Mouse (Mus musculus): ENCODE results near the gene Prr7. TPM values are rescaled to one million over a fixed set of nuclear protein-coding genes. Genes with fewer than 3 reads are reported as not detected.
A peak's percentile ranks its signal among the peaks of the same experiment; 100 is the strongest.
"Not testable (repeated sequence)": the region's sequence is repeated elsewhere in the genome, so short reads cannot be mapped to it uniquely, and the experiment has no call there.

Gene Prr7
- total RNA-seq (2015; ENCODE audit: low replicate concordance) (not detected in 2 replicates), total RNA-seq (2017; ENCODE audit: low replicate concordance) (not detected in 2 replicates)

DNA sequence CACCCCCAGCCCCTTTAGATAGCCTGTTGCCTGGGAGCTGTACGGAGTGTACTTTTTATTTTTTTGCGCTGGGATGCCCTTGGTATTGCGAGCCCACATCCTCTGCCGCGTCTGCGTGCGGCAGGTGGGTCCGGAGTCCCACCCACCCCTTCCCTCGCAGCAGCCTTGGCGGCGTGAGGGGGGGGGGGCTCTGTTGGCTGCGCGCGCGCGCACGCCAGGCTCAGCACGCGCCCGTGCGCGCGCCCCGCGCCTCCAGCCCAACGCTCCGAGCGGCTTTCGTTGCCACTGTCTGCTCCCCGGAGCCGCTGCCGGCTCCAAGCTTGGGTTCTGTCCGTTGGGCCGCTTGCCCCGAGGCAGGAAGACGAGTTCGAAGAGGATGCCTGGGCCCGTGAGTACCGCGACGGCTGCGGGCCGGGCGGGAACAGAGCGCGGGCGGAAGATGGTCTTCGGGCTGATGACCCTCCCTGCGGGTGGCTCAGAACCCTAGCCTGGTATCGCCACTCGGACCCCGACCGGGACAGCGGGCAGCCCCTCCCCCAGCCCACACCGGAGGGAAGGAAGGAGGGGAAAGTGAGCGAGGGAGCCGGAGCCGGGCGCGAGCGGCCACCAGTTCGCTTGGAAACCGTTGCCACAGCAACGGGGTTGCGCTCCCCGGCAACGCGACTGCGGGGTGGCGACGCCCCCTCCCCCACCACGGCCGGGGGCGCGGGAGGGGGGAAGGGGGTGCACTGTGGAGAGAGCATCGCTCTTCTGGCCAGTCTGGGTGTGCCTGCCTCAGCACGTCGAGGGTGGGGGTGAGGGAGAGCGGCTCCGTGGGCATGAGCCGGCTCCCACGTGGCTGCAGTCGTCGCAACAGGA is at the start of gene Prr7:
Gene Prr7 (plus strand): TSS at position 241 of the 858 bp plus-strand sequence.
- ATAC-seq (replicated peaks; ENCODE audit: low FRiP score, poor library complexity, severe bottlenecking): no peak

DNA sequence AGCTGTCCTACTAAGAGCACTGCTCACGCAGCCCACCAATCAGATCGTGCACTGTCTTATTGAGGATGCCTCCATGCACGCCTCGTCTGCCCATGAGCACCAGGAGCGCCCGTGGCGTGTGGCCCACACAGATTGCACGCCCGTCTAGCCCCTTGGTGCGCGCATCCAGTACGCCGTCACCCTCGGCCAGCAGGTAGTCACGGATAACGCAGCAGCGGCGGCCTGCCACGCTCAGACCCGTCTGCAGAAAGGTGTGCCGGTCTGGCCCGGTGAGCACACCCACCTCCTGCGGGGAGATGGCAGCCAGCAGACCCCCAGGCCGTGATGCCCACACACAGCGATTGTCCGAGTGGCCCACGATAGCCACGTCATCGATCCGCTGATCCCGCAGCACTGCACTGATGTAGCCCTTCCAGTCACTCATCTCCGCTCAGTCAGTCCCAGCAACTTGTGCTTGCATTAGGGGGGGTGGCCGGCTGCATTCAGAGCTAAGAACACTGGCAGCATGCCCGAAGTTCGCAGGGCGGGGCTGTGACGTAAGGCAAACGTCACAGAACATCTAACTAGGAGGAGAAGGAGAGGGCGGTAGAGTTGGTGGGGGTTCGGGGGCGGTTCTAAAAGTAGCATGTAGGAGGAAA is 49.2 kb upstream of the Prr7 start, which contains the start of gene Pfn3:
Gene Pfn3 (minus strand): TSS at position 490 of the 638 bp plus-strand sequence.
- ATAC-seq (replicated peaks; ENCODE audit: low FRiP score, poor library complexity, severe bottlenecking): no peak

DNA sequence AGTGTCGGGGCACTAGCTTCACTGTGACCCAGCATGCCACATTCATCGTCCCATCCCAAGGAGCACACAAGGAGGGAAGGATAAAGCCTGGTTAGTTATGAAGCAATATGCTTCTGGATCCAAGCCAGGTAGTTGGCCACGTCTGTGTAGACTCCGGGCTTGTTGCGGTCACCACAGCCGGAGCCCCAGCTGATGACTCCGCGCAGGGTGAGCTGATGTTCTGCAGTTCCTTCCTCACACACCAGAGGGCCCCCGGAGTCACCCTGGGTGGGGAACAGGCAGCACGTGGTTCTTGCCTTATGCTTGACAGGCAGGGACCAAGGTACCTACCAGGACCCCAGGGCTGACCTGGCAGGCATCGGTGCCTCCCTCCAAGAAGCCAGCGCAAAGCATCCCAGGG is 46.1 kb upstream of the Prr7 start:
- peak; percentile 81 for ATAC-seq (replicated peaks; ENCODE audit: low FRiP score, poor library complexity, severe bottlenecking)

DNA sequence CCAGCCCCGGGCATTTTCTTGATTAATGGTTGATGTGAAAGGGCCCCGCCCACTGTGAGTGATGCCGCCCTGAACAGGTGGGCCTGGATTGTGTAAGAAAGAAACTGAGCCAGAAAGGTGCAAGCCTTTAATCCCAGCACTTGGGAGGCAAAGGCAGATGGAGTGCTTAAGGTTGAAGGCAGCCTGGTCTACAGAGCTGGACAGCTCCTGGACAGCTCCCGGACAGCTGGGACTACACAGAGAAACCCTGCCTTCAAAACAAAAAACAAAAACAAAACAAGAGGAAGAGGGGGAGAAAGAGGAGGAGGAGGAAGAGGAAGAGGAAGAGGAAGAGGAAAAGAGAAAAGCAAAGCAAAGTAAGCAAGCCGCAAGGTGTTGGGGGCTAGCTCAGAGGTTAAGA is 44.9 kb upstream of the Prr7 start:
- no peak for ATAC-seq (replicated peaks; ENCODE audit: low FRiP score, poor library complexity, severe bottlenecking)

DNA sequence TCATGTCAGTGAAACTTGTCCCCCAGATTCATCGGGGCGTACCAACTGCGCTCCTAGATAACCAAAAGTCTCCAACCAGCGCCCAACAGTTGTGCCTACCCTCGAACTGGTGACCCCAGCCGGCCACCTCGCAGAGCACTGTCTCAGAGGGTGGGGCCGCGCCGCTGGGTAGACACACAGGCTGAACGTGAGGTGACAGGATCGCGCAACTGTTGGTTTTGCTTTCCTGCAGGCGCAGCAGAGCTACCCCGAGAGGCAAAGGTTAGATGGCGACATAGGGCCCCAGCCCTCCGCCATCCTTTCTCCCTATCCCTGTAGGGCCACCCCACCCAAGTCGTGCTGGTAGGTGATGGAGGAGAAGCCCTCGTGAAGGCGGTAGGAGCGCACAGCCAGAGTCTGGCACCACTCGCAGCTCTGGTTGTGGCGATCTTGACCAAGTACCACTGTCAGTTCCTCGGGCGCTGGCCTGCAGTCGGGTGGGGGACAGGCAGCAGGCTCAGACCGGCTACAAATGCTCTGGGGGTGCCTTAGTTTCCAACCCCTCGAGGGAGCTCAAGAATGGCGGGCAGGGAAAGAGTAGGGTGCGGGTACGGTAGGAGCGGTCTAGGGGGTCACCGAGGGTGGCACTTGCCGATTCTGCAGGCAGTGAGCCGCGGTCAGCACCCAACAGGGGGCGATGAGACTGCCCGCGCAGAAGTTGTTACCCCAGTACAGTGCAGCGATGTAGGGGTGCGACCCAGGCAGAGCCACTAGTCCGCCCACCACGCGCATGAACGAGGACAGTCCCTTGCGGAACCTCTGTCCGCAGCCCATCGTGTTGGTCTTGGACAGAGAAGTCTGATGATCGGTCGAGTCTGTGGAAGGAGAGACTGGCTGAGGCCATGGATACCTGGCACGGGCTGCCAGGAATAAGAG is 43.8 kb upstream of the Prr7 start:
- ATAC-seq (replicated peaks; ENCODE audit: low FRiP score, poor library complexity, severe bottlenecking): no peak

DNA sequence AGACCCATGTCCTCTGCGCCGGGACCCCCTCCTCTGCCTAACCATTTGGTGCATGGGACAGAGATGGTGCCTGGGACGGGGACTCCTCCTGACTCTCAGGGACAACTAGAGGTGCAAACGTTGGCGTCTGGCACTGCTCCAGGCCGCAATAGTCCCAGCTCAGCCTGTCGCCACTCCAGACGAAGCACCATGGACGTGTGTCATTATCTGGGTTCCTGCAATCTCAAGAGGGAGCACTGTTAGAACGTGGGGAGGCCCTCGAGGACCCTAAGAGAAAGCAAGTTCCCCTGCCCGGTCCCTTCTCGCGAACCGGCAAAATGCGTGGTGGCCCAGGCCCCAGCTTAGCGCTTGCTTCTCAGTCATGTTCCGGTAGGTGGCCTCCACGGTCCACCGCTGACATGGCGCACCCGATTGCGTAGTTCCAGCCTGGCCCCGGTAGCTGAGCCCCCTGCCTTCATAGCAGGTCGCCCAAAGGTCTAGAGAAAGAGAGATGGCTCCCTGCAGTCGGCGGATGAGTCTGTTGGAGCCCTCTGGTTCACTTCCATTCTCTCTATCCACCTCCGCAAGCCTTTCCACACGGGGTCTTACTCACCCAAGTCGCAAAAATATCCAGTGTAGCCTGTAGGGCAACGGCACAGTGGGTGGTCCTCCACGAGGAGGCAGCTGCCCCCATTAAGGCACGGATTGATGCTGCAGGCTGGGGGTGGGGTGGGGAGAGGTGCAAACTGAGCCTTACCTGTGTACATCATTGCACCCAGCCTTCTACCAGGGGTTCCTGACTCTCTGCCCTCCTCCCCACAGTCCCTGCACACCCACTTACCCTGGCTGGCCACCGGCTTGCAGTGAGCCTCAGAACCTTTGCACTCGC is 42.9 kb upstream of the Prr7 start:
- ATAC-seq (replicated peaks; ENCODE audit: low FRiP score, poor library complexity, severe bottlenecking): no peak

DNA sequence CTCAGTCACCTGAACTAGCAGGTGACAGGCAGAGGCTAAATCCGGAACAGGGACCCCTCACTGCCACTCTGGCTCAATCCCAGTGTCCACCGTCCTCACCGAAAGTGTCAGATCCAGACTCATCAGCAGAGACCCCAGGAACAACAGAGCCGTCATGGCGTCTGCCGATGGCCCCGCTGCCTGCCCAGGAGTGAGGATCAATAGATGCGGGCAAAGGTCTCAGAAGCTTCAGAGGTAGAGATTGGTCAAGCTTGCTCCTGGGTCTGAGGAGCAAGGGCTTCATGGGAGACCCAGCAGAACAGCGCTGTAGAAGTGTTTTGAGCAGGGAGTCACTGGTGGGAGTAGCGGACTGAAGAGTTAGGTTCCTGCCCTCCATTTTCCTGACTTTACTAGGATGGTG is 37.5 kb upstream of the Prr7 start, which contains the start of gene F12:
Gene F12 (minus strand): TSS at position 181 of the 400 bp plus-strand sequence.
- ATAC-seq (replicated peaks; ENCODE audit: low FRiP score, poor library complexity, severe bottlenecking): no peak

DNA sequence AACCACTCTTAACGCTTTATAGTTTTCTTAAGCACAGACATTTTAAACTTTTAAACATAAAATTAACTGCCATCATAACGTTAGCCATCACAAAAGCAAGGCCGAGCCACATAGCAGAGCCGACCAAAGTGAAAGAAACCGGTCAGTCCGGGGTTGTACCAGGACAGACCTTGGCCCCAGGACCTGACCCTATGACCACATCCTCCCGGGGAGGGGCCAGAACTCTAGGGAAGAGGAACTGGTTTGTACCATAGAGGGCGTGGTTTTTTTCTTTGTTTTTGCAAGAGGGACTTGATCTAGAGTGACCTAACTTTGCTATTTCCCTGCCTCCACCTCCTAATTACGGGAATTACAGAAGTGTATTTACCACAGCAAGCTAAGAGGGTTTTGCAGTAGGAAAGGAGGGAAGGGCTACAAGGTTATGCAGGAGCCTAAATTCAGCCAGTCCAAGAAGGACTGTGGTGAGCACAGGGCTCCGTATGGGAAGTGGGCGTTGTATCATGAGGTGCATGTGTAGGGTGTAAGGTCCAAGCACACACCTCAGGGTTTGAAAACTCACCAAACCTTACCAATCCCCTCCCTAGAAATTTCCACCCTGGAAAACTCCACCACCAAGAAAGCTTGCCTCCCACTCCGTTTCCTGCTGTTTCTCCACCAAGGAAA is 34.7 kb upstream of the Prr7 start:
- ATAC-seq (replicated peaks; ENCODE audit: low FRiP score, poor library complexity, severe bottlenecking): no peak

DNA sequence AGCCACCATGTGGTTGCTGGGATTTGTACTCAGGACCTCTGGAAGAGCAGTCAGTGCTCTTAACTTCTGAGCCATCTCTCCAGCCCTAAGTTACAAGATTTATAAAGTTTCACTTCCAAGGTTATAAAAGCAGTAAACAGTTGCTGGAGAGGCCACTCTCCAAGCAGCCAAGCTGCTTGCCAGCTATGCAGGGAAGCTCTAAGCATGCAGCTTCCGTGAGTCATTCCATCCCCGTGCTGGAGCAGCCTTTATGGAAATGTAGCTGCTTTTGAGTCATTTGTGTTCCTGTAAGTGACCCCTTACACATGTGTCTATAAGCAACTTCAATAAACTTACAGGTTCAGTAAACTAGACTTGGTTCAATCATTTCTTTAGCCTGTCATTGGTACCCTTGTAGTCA is 33.5 kb upstream of the Prr7 start:
- ATAC-seq (replicated peaks; ENCODE audit: low FRiP score, poor library complexity, severe bottlenecking): no peak

DNA sequence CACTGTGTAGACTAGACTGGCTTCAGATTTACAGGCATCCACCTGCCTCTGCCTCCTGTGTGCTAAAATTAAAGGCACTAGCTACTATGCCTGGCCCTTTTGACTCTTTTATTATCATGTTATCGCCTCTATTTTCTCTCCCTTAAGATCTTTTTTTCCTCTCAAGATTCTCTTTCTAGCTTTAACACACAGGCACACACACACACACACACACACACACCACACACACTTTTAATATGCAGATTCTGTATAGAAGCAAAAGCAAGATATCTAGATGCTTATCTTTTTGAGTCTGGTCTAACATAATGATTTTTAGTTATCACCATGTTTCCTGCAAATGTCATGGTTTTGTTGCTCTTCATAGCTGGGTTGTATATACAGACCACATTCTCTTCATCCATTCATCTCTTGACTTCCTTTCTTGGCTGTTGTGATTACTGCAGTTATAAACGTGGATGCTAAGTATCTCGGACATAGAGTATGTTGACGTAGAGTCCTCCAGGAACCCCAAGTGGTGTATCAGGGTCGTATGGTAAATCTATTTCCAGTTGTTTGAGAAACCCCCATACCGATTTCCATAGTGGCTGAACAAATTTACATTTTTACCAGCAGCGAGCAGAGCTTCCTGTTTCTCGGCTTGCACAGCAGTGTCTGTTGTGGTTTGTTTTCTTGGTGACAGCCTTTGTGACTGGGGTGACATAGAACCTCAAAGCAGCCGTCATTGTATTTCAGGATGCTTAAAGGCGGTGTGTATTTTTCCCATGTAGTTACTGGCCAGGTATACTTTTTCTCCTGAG is 32.0 kb upstream of the Prr7 start:
- no peak for ATAC-seq (replicated peaks; ENCODE audit: low FRiP score, poor library complexity, severe bottlenecking)

DNA sequence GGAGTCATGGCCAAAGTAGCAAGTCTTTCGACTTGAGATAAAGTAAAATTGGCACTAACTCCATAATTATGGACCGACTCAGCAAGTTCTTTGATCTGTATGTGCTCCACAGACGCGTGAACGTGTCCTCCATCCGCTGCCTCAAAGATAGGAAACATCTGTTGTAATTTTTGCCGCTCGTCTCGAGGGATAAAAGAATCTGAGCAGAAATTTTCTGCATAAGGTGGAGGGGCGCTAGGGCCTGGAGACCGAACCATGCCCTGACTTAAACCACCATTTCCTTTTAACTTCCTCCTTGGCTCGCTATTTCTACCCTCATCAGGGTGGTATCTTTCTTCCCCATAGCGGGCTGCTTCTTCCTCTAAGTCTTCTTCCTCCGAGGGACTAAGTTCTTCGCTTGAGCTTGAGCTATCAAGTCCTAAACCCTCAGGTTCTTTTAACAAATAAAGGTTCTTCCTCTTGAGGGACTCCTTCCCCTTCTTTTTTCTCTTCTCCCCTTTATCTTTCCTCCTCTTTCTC is 26.9 kb upstream of the Prr7 start:
- not testable (repeated sequence) for ATAC-seq (replicated peaks; ENCODE audit: low FRiP score, poor library complexity, severe bottlenecking)

DNA sequence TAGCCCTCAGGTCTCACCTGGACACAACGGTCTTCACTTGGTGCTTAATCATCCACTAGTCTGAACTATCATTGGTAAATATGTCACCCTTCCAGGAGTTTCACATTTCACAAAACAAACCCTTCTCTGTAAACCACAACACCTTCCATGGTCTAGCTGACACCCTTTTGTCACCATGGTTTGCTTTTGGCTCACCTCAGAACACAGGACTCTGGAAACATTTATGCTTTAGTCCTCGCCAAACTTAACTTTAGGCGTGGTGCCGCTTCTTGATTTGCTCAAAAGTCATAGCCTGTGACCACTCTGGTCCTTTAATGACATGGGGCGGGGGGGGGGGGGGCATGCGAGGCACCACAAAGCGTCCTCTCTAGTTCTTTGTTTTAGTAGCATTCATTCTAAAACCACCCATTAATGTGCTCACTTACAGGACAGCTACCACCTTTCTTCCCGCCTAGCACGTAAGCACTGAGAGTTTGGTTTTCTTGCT is 20.2 kb upstream of the Prr7 start:
- no peak for ATAC-seq (replicated peaks; ENCODE audit: low FRiP score, poor library complexity, severe bottlenecking)

DNA sequence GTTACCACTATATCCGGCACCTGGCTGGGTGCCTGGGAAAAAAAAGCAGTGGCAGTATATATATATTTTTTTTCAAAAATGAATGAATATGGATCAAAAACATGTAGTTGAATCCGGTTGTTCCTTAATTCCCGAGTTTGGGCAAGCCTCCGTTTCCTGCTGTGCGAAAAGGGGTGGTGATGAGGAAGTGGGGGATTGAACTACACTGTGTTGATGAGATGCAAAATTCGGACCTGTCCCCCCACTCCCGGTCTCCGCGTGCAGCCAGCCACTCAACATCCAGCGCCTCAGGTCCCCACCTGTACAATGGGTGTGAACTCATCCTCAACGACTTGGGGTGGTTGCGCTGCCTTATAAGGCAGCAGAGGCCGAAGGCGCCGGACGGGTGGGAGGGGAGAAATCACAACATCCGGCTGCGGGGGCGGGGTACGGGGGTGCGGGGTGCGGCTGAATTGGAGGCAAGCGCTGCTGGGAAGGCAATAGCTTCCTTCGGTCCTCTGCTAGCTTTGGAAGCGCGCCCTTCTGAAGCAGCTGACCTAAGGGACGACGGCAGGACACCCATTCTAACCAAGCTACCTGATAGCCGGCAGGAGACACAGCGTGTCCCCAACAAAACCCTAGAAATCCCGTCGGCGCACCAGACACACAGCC is 19.7 kb upstream of the Prr7 start:
- ATAC-seq (replicated peaks; ENCODE audit: low FRiP score, poor library complexity, severe bottlenecking): peak; percentile 12

DNA sequence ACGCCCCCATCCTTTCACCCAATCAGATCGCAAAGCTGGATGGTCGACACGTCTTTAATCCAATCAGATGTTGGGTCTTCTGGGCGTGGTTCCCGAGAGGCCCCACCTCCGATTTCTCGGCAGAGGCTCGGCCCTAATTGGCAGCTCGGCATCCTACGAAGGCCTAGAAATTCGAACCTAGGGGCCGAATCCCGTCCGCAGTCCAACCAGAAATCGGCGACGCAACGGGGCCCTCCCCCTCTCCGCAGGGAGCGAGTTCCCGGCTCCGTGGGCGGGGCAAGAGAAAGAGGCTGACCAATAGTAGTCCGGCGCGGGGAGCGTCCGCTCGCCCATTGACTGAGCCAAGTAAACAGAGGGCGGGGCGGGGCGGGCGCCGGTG is 19.1 kb upstream of the Prr7 start, which contains the start of gene Grk6:
Gene Grk6 (plus strand): TSS at position 136 of the 379 bp plus-strand sequence.
- ATAC-seq (replicated peaks; ENCODE audit: low FRiP score, poor library complexity, severe bottlenecking): peak; percentile 84

DNA sequence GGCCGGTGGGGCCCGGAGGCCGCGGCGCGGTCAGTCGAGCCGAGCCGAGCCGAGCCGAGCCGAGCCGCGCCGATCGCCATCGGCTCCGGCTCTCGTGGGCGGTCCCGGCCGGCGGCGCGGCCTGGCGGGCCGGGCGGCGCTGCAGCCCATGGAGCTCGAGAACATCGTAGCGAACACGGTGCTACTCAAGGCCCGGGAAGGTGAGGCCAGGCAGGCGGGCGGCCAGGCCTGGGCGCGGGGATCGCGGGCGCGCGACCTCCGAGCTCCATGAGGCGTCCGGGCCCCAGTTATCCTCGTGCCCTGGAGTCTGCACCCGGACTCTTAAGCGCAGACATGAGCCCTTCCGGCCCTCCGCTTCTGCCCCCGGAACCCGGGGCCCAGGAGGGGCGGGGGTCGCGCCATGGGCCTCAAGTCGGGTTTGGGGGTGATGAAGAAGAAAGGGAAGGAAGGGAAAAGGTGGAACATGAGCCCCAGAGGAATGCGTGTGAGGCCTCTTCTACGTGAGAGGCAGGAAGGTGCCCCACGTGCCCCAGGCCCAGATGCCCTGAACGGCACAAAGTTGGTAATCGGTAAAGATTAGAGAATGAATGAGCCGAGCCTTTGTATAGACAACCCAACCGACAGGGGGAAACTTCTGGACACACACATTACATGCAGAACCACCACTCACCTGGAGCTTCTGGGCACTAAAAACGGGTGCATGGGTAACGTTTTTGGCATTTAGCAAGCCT is 18.5 kb upstream of the Prr7 start:
- no peak for ATAC-seq (replicated peaks; ENCODE audit: low FRiP score, poor library complexity, severe bottlenecking)

DNA sequence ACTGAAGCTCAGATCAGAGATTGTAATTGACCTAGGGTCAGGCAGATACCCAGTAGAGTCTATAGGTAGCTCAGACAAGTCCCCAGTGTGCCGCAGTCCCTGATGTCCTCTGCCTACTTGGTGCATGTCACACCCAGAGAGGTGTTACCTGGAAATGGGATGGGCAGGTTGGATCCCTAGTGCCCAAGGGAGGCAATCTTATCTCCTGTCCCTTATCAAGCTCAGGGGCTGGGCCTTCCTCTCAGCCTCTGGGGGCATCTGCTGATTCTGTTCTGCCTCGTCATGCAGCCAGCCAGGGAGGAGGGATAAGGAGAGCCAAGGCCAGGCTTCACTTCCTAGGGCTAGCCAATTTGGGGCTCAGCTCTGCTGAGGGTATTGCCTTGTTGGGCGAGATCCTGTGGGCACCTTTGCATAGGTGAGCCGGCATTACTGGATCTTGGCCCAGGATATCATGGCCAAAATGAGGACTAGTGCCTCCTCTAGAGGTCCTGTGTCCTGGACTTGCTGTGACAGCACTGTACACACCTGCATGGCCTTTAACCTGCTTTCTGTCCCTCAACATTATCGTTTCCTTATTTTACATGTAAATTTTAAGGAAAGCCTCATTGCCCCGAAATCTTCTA is 17.5 kb upstream of the Prr7 start:
- peak; percentile 67 for ATAC-seq (replicated peaks; ENCODE audit: low FRiP score, poor library complexity, severe bottlenecking)
